Mouse (Mus musculus) midbrain, embryonic 16.5 days (tissue): ENCODE measurements at regions not wholly inside any gene's neighbourhood (a gene's known extent, or its start where the extent isn't known, plus 50 kb on each side); places are given as distances from the start of the nearest gene placed in this dataset.

Source experiments
- ATAC-seq: fragments of 200-750 bp; cut with Nextera tagmentation; 2 replicates; pipeline ENCODE4 v1.8.0; 2017; ENCODE audit warnings: moderate TSS enrichment
- H3K27ac ChIP-seq: fragments of 300-500 bp; sonication (generic); 2 replicates; pipeline ENCODE4 v1.5.1; 2014; ENCODE audit warnings: mild to moderate bottlenecking, low read length, mixed read lengths
- H3K27me3 ChIP-seq: fragments of 300-500 bp; sonication (generic); 2 replicates; pipeline ENCODE4 v1.6.1; 2014; ENCODE audit warnings: low read depth, low read length, mixed read lengths; ENCODE audit not compliant: control insufficient read depth, insufficient read depth
- H3K36me3 ChIP-seq: fragments of 300-500 bp; sonication (generic); 2 replicates; pipeline ENCODE4 v1.6.1; 2014; ENCODE audit warnings: mild to moderate bottlenecking, low read length, moderate library complexity, mixed read lengths; ENCODE audit not compliant: control insufficient read depth, insufficient read depth
- H3K4me1 ChIP-seq: fragments of 300-500 bp; sonication (generic); 2 replicates; pipeline ENCODE4 v1.6.1; 2014; ENCODE audit warnings: mild to moderate bottlenecking, low read length, mixed read lengths; ENCODE audit not compliant: control insufficient read depth, insufficient read depth
- H3K4me2 ChIP-seq: fragments of 300-500 bp; sonication (generic); 2 replicates; pipeline ENCODE4 v1.6.1; 2014; ENCODE audit warnings: mild to moderate bottlenecking, low read length, mixed read lengths
- H3K4me3 ChIP-seq: fragments of 300-500 bp; sonication (generic); 2 replicates; pipeline ENCODE4 v1.5.1; 2014; ENCODE audit warnings: low read depth, mild to moderate bottlenecking, low read length, moderate library complexity, mixed read lengths
- H3K9ac ChIP-seq: fragments of 300-500 bp; sonication (generic); 2 replicates; pipeline ENCODE4 v1.6.1; 2014; ENCODE audit warnings: low read depth, low read length, mixed read lengths
- H3K9me3 ChIP-seq: fragments of 300-500 bp; sonication (generic); replicated peaks from 2 replicates; pipeline ENCODE4 v1.6.1; 2014; ENCODE audit warnings: mild to moderate bottlenecking, low read length, mixed read lengths; ENCODE audit not compliant: control insufficient read depth, poor library complexity, severe bottlenecking
- WGBS: fragments of 180-500 bp; shearing (Covaris S2); extraction: QIAGEN DNeasy Blood & Tissue Kit; methylation state at CpG from one replicate; pipeline ENCODE4 v1.1.7; 2014; 5-methylcytosine and 5-hydroxymethylcytosine counted together

DNA sequence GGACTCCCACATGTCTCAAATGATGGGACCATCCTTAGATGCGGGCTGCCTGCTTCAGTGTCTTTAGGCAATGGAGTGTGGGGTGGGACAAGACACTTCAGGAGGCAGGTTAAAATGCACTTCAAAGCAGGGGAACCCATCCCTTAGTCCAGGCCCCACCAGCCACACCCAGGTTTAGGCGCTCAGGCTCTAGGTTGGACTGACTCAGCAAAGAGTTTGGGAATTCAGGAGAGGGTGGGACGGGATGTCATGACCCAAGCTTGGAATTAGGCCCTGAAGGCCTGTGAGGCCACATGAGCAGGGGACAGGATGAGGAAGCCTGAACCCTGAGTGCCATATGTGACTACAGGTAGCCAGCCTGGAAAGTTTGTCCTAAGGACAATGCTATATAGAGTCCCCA lies 85.6 kb upstream of the Nkx1-1 start:
- Histone ChIP-seq H3K9me3 (no peaks in the 10 kb centered on the region), H3K4me3 (no peak overlapping the region), H3K4me1 (no peaks in the 10 kb centered on the region), H3K9ac (no peak overlapping the region), H3K27me3 (no peaks in the 10 kb centered on the region; the same call in 1 of the 2 replicates), H3K36me3 (no peaks in the 10 kb centered on the region), H3K27ac (no peak overlapping the region), H3K4me2 (no peak overlapping the region)
- WGBS, result 89% methylated on average over 3 of the region's 3 CpGs
- no peak for ATAC-seq

DNA sequence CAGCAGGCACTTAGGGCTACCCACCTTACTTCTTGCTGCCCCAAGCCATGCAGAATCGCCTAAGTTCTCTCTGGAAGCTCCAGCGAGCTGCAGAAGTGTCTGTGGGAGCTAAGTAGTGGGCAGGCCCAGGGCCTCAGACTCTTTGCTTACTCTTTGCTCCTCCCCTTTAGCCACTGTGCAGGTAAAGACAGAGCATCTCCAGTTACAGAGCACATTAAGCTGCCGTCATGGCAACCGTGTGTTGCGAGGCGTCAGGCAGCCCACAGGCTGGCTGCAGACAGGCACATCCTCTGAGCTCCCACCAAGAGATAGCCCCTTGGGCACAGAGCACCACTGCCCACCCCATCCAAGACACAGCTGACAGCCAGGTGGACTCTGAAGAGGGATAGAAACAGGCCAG lies 85.1 kb upstream of the Nkx1-1 start:
- H3K4me1 ChIP-seq, result no peaks in the 10 kb centered on the region
- no peak overlapping the region for H3K27ac ChIP-seq
- no peak overlapping the region for H3K4me3 ChIP-seq
- WGBS, result 27% methylated on average over 6 of the region's 6 CpGs
- H3K36me3 ChIP-seq, result no peaks in the 10 kb centered on the region
- ATAC-seq, result peak; percentile 66; the same call in 1 of the 2 replicates
- no peaks in the 10 kb centered on the region; the same call in 1 of the 2 replicates for H3K27me3 ChIP-seq
- no peak overlapping the region for H3K9ac ChIP-seq
- H3K4me2 ChIP-seq, result no peak overlapping the region
- H3K9me3 ChIP-seq, result no peaks in the 10 kb centered on the region

DNA sequence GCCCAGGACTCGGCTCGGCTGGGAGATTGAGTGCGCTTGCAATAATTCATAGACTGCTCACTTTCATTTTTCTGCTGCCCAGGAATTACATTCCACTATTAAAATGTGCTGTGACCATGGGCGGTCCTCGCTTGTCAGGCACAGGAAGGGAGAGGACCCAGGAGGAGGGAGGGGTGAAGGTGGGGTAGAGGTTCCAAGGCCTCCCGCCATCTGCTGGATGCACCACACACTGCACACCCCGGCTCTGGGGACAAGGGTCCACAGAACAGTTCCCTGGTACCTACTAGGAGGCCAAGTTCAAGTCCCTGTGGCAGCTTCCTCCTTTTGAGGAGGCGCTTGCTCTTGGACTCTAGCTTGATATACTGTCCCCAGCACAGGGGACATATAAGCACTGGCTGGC lies 83.8 kb upstream of the Nkx1-1 start:
- no peak for ATAC-seq
- Histone ChIP-seq H3K36me3 (no peaks in the 10 kb centered on the region), H3K4me3 (no peak overlapping the region), H3K4me1 (peaks cover 2% of the 10 kb centered on the region; the same call in 1 of the 2 replicates), H3K27me3 (no peaks in the 10 kb centered on the region; the same call in 1 of the 2 replicates), H3K9ac (no peak overlapping the region), H3K4me2 (no peak overlapping the region), H3K9me3 (no peaks in the 10 kb centered on the region), H3K27ac (no peak overlapping the region)
- 66% methylated on average over 8 of the region's 8 CpGs for WGBS

DNA sequence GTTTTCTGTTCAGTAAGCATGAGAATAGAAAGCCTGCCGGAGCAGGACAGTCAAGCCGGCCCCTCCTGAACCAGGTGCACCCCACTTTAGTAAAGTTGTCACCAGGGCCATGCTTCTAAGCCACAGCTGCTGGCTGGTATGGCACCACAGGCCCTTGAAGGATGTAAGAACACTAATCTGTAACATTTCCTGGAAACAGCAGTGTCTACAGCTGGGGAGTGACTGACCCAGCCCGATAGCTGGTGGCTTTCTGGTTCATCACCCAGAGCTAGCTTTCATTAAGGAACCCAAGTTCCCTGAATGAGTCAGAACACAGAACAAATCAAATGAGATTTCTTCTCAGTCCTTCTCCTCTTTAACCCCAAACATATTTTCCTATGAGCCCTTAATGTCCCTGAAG lies 82.4 kb upstream of the Nkx1-1 start:
- 87% methylated on average over 3 of the region's 3 CpGs for WGBS
- peaks cover 13% of the 10 kb centered on the region for H3K4me1 ChIP-seq
- H3K9me3 ChIP-seq, result no peaks in the 10 kb centered on the region
- no peak for ATAC-seq
- H3K4me3 ChIP-seq, result no peak overlapping the region
- H3K36me3 ChIP-seq, result no peaks in the 10 kb centered on the region
- H3K27ac ChIP-seq, result no peak overlapping the region
- H3K9ac ChIP-seq, result no peak overlapping the region
- no peaks in the 10 kb centered on the region; the same call in 1 of the 2 replicates for H3K27me3 ChIP-seq
- H3K4me2 ChIP-seq, result no peak overlapping the region

DNA sequence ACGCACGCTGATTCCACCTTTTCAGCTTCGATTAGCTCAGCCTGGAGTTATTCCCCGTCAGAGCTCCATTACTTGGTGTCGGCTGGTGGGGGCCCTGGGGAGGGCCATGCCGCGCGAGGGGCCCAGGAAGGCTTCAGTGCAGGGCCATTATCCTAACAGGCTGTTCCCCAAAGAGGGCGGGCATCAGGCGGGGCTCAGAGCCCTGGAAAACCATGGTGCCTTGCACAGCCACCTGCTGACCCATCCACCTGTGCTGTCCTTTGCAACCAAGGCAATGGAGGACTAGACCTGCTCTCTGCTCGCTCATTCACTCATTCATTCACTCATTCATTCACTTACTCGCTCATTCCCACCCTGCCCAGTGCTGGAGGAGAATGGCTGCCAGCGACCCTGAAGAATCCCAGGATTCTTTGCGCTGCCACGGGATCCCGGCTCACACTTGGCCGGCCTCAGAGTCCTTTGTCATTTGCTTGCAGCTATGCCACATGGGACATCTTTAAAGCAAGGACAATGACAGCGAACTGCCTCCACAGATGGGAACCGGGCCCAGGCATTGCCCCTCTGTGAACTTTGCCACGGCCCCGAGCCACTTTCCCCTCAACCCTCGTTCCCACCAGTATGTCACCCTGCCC lies 78.6 kb upstream of the Nkx1-1 start:
- ATAC-seq, result peak; percentile 47
- peak overlapping the region; percentile 41 for H3K4me2 ChIP-seq

DNA sequence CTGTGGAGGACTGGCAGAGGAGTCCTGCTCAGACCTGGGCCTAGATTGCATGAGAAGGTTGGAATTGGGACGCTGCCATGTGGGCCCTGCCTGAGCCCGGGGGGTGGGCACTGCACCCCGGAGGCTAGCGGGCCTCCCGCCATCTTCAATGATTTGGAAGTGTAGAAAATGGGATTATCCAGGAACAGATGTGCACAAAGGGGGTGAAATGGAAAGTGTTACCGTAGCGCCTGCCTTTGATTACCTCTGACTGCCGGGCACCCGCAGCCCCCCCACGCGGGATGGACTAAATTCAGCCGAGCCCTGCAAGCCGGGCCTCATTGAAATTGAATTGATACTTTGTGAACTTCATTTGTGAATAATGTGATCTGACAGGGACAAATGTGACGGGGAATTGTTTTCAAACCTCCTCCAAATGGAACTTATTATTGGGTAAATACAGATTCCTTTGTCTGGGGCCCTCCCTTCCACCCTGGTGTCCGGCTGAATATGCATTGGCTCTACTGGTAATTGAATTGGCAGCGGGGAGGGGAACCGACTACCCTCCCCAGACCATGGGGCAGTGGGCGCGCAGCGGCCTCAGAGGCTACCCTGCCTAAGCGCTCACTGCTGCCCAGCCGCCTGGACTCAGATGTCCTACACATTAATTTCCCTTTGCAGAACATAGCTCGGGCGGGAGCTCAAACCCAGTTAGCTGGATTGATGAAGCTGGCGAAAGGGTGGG lies 77.9 kb upstream of the Nkx1-1 start:
- Histone ChIP-seq H3K4me3 (0 out of 2 replicates have a peak overlapping the region, but pooled peaks have one; percentile 6), H3K27ac (no peak overlapping the region), H3K4me1 (peaks cover 13% of the 10 kb centered on the region), H3K36me3 (no peaks in the 10 kb centered on the region), H3K27me3 (no peaks in the 10 kb centered on the region; the same call in 1 of the 2 replicates), H3K4me2 (peak overlapping the region; percentile 41), H3K9me3 (no peaks in the 10 kb centered on the region), H3K9ac (peak overlapping the region; percentile 42; the same call in 1 of the 2 replicates)
- 14% methylated on average over 25 of the region's 25 CpGs for WGBS
- peak; percentile 53 for ATAC-seq

More for the DNA sequence above, 78.6 kb upstream of the Nkx1-1 start:
- H3K27ac ChIP-seq, result no peak overlapping the region
- WGBS, result 20% methylated on average over 22 of the region's 22 CpGs
- H3K4me1 ChIP-seq, result peaks cover 13% of the 10 kb centered on the region
- no peaks in the 10 kb centered on the region for H3K36me3 ChIP-seq
- no peaks in the 10 kb centered on the region for H3K9me3 ChIP-seq
- 0 out of 2 replicates have a peak overlapping the region, but pooled peaks have one; percentile 6 for H3K4me3 ChIP-seq
- no peaks in the 10 kb centered on the region; the same call in 1 of the 2 replicates for H3K27me3 ChIP-seq
- peak overlapping the region; percentile 42; the same call in 1 of the 2 replicates for H3K9ac ChIP-seq

DNA sequence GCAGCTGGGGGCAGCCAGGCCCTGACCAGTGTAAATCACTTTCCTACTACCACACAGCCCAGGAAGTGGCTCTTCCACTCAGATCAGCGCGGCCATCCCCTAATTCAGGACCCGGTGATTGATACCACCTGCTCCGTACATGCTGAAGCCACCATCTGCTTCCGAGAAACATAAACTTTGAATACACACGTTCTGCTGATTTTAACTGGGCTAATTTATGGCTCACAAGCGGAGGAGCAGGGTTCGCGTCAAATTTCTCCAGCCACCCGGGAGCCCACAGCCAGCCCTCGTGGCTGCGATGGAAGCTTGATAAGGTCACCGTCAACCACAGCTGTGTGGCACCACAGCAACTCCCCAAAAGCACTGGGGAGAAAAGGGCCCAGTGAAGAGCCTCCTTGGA lies 72.0 kb upstream of the Nkx1-1 start:
- Histone ChIP-seq H3K4me1 (peaks cover 12% of the 10 kb centered on the region; the same call in 1 of the 2 replicates), H3K36me3 (no peaks in the 10 kb centered on the region), H3K4me3 (no peak overlapping the region), H3K27me3 (no peaks in the 10 kb centered on the region; the same call in 1 of the 2 replicates), H3K9ac (no peak overlapping the region), H3K9me3 (no peaks in the 10 kb centered on the region), H3K27ac (no peak overlapping the region), H3K4me2 (no peak overlapping the region)
- no peak for ATAC-seq
- 39% methylated on average over 13 of the region's 13 CpGs for WGBS

DNA sequence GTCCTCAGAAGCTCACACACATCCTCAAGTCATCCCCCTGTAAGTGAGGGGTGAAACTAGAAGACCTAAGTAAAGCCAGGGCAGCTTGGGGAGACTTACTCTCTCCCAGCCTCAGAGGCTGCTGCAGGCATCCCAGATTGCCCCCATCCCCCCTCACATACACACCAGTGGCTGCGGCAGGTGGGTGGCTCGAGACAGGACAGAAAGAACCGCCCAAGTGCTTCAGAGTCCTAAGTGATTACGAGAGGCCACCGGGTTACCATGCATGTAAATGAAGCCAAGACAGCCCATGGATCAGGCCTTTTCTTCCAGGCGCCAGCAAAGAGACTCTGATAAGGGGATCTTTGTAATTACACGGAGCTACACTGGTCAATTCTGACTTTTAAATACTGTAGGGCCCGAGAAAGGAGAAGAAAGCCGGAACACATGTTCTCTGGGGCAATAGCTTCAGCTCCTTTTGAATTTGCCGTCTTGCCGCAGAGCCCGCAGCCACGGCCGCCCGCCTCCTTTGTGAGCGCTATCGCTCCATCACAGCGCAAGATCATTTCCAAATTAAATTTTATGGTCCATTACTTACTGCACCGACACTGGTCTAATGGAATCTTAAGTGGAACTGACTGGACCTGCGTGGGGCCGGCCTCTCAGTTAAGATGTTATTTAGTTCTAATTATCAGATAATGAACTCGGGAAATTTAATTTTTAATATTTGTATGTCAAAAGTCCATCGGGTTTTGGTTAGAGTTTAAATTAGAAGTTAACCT lies 68.1 kb upstream of the Nkx1-1 start:
- H3K9ac ChIP-seq, result no peak overlapping the region; the same call in 1 of the 2 replicates
- H3K4me2 ChIP-seq, result peak overlapping the region; percentile 10; the same call in 1 of the 2 replicates
- 24% methylated on average over 23 of the region's 23 CpGs for WGBS
- no peaks in the 10 kb centered on the region; the same call in 1 of the 2 replicates for H3K27me3 ChIP-seq
- H3K4me3 ChIP-seq, result no peak overlapping the region
- peaks cover 12% of the 10 kb centered on the region; the same call in 1 of the 2 replicates for H3K4me1 ChIP-seq
- no peak overlapping the region for H3K27ac ChIP-seq
- H3K36me3 ChIP-seq, result no peaks in the 10 kb centered on the region
- no peak for ATAC-seq
- no peaks in the 10 kb centered on the region for H3K9me3 ChIP-seq
